In the genomic region with DNA sequence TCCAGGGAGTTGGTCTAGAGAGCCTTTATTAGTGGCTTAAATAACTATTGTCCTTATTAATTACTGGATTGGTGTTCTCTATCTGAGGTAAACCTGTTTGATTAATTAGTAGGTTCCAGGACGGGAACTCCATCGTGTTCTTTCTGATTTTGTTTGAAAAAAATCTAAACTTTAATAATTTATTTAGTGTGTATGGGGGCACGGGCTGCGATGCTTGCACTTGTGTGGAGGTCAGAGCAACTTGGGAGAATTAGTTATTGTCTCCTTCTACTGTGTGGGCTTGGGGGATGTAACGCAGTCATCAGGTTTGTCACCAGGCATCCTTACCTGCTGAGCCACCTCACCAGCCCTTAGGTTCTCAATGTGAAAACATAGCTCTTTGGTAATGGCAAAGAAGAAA, we compare ENCODE assay signal across 21 mouse cellular contexts. TPM values are rescaled to one million over a fixed set of nuclear protein-coding genes. Genes with fewer than 3 reads are reported as not detected.
DNase-seq lines count a peak whose midpoint lies in the region; ATAC-seq lines count a peak whose summit lies in the region.
"Had no signal": no experiment of that assay in that cellular context is flagged by ENCODE, and none has a peak within 500 bp of the region (broad histone marks: within the 10 kb centered on the region; RNA-seq: fewer than 3 reads in every experiment).

No protein-coding gene starts in this region.

- H3K27ac ChIP-seq in midbrain, embryonic 11.5 days (ENCODE audit: low read depth, low read length) = no peak overlapping the region
- H3K27ac ChIP-seq in midbrain, embryonic 13.5 days = no peak overlapping the region
- H3K27ac ChIP-seq: embryonic facial prominence, embryonic 13.5 days; embryonic facial prominence, embryonic 15.5 days; forebrain, embryonic 10.5 days; forebrain, embryonic 12.5 days had no signal

- DNase-seq in cerebellum, adult 9-10 months = peak; percentile 34
- no peak for DNase-seq in cerebellum, adult 11-12 months
- DNase-seq in heart, adult 11 months = peak; percentile 64
- DNase-seq in heart, postnatal 14 days = no peak
- peak; percentile 80 for DNase-seq in midbrain, embryonic 11.5 days (ENCODE audit: low spot score, missing footprints)
- DNase-seq: adrenal gland, adult 2 months; adrenal gland, postnatal 10 days; adrenal gland, postnatal 25 days; cerebellum, postnatal 36 days; embryo, embryonic 11 days had no signal

- no peaks in the 10 kb centered on the region for H3K36me3 ChIP-seq in midbrain, embryonic 11.5 days (ENCODE audit: control insufficient read depth, insufficient read depth, low read length)
- no peaks in the 10 kb centered on the region for H3K36me3 ChIP-seq in midbrain, embryonic 13.5 days
- H3K36me3 ChIP-seq: embryonic facial prominence, embryonic 13.5 days; embryonic facial prominence, embryonic 15.5 days; forebrain, embryonic 10.5 days; forebrain, embryonic 12.5 days had no signal

- ATAC-seq in midbrain, embryonic 11.5 days (ENCODE audit: low FRiP score) = no peak
- no peak for ATAC-seq in midbrain, embryonic 13.5 days
- ATAC-seq: forebrain, embryonic 14.5 days; forebrain, embryonic 16.5 days had no signal

- no peak overlapping the region for H3K4me3 ChIP-seq in midbrain, embryonic 11.5 days (ENCODE audit: low read depth, low read length)
- H3K4me3 ChIP-seq in midbrain, embryonic 13.5 days (replicated peaks) = no peak overlapping the region
- H3K4me3 ChIP-seq: embryonic facial prominence, embryonic 15.5 days; erythroblast, embryonic 14.5 days had no signal

- intact Hi-C loops in heart, postnatal 14 days (cut with DNase I) = no loop called here

- H3K9ac ChIP-seq in midbrain, embryonic 11.5 days (ENCODE audit: low read length) = no peak overlapping the region
- no peak overlapping the region for H3K9ac ChIP-seq in midbrain, embryonic 13.5 days (replicated peaks)
- H3K9ac ChIP-seq: embryonic facial prominence, embryonic 13.5 days; embryonic facial prominence, embryonic 15.5 days; forebrain, embryonic 12.5 days had no signal

- peaks cover 3% of the 10 kb centered on the region; the same call in 1 of the 2 replicates for H3K4me1 ChIP-seq in midbrain, embryonic 11.5 days (ENCODE audit: control insufficient read depth, insufficient read depth, low read length)
- H3K4me1 ChIP-seq in midbrain, embryonic 13.5 days (replicated peaks) = peaks cover 37% of the 10 kb centered on the region

- no peak overlapping the region for H3K4me2 ChIP-seq in midbrain, embryonic 11.5 days
- no peak overlapping the region for H3K4me2 ChIP-seq in midbrain, embryonic 13.5 days (replicated peaks)

- H3K27me3 ChIP-seq in midbrain, embryonic 11.5 days (ENCODE audit: control insufficient read depth, insufficient read depth, low read length) = peaks cover 20% of the 10 kb centered on the region
- H3K27me3 ChIP-seq in midbrain, embryonic 13.5 days = peaks cover 29% of the 10 kb centered on the region

- WGBS in midbrain, embryonic 11.5 days = 72% methylated on average over 5 of the region's 5 CpGs
- 72% methylated on average over 5 of the region's 5 CpGs for WGBS in midbrain, embryonic 13.5 days

- no peaks in the 10 kb centered on the region for H3K9me3 ChIP-seq in midbrain, embryonic 11.5 days (ENCODE audit: control insufficient read depth, low read length)
- no peaks in the 10 kb centered on the region for H3K9me3 ChIP-seq in midbrain, embryonic 13.5 days
- H3K9me3 ChIP-seq: embryonic facial prominence, embryonic 13.5 days; embryonic facial prominence, embryonic 15.5 days; forebrain, embryonic 10.5 days; forebrain, embryonic 12.5 days had no signal

RNA-seq across cellular contexts. Expression of a gene that starts 1.9 kb away (rescaled TPM):
- under 1 TPM; 0.26 to 0.29 TPM for total RNA-seq in heart, postnatal 14 days (2021)
- 4.0 and 4.4 TPM in 2 replicates for polyA plus RNA-seq in midbrain, embryonic 11.5 days (2014; fragmentation: Nextera tagmentation; extraction: Ambion mirVana)
- polyA plus RNA-seq in midbrain, embryonic 13.5 days (2015; fragmentation: Nextera tagmentation; extraction: Ambion mirVana) = 7.2 and 10.1 TPM in 2 replicates
- total RNA-seq: common myeloid progenitor, adult 5-6 weeks; MEL had no signal
- polyA plus RNA-seq: C2C12; erythroblast, embryonic 14.5 days had no signal

RNA-seq across cellular contexts. Expression of a gene that starts 43.6 kb away (rescaled TPM):
- 1 to 10 TPM; 1.6 to 2.2 TPM for total RNA-seq in heart, postnatal 14 days (2021)
- polyA plus RNA-seq in midbrain, embryonic 11.5 days (2014; fragmentation: Nextera tagmentation; extraction: Ambion mirVana) = 14.3 and 16.0 TPM in 2 replicates
- 20.3 and 21.4 TPM in 2 replicates for polyA plus RNA-seq in midbrain, embryonic 13.5 days (2015; fragmentation: Nextera tagmentation; extraction: Ambion mirVana)

Comparison
In these comparisons a context has a peak if more than half of its experiments do, and no peak if none do; other contexts are left out.
1. DNase-seq: peak in cerebellum, adult 9-10 months (single experiment), heart, adult 11 months (single experiment) and midbrain, embryonic 11.5 days (single experiment); none in cerebellum, adult 11-12 months (single experiment) and heart, postnatal 14 days (0 of 2).